Mouse (Mus musculus) CH12.LX (cell line): Measurements from ENCODE around the gene Dvl2. TPM values are rescaled to one million over a fixed set of nuclear protein-coding genes. Genes with fewer than 3 reads are reported as not detected.
A peak's percentile ranks its signal among the peaks of the same experiment; 100 is the strongest.

Experiments
- DNase-seq: peaks from one replicate; pipeline ENCODE4 v3.0.0-alpha.2; 2013; ENCODE audit errors: extremely low read depth
- H3K27ac ChIP-seq: 2 replicates; pipeline ENCODE4 v1.5.1; 2012; ENCODE audit warnings: low read depth, mild to moderate bottlenecking, control low read depth, moderate library complexity; ENCODE audit not compliant: insufficient read depth
- H3K27me3 ChIP-seq: replicated peaks from 2 replicates; pipeline ENCODE3; 2012; ENCODE audit warnings: inconsistent platforms
- H3K36me3 ChIP-seq, 2 experiments: replicated peaks in 1 of 2; 2 replicates each; pipeline versions ENCODE3 to v1.6.1; 2012; ENCODE audit warnings: inconsistent platforms in 1 of 2, low read length in 1 of 2, mild to moderate bottlenecking in 1 of 2, mixed read lengths in 1 of 2, moderate library complexity in 1 of 2; ENCODE audit not compliant: control insufficient read depth in 1 of 2, insufficient read depth in 1 of 2
- H3K4me1 ChIP-seq, 2 experiments: 2 replicates each; pipeline ENCODE4 v1.6.1; 2012; ENCODE audit warnings: inconsistent platforms in 1 of 2, moderate library complexity in 1 of 2; ENCODE audit not compliant: insufficient read depth in 2 of 2, control insufficient read depth in 1 of 2
- H3K4me2 ChIP-seq: 2 replicates; pipeline ENCODE4 v1.6.1; 2012; ENCODE audit warnings: low read depth, mild to moderate bottlenecking, control low read depth; ENCODE audit not compliant: poor library complexity, insufficient read depth, severe bottlenecking
- H3K4me3 ChIP-seq, 3 experiments: fragments of 150-350 bp in 1 of 3; sonication (generic) in 1 of 3; replicated peaks in 1 of 3; 2 replicates each; pipeline versions ENCODE3 to v1.5.1; 2011 to 2012; ENCODE audit warnings: low read depth in 2 of 3, low read length in 2 of 3, mild to moderate bottlenecking in 2 of 3, moderate library complexity in 2 of 3, control low read depth in 1 of 3, improper control_type of control experiment in 1 of 3, inconsistent platforms in 1 of 3, mixed read lengths in 1 of 3; ENCODE audit not compliant: poor library complexity in 1 of 3
- H3K79me2 ChIP-seq: replicated peaks from 2 replicates; pipeline ENCODE4 v1.6.1; 2012; ENCODE audit warnings: mild to moderate bottlenecking, moderate library complexity; ENCODE audit not compliant: control insufficient read depth, poor library complexity, insufficient read depth, severe bottlenecking; ENCODE audit errors: extremely low read depth
- H3K9ac ChIP-seq: 2 replicates; pipeline ENCODE4 v1.6.1; 2012; ENCODE audit warnings: low read depth, mild to moderate bottlenecking, control low read depth, moderate library complexity; ENCODE audit not compliant: insufficient read depth
- H3K9me3 ChIP-seq: replicated peaks from 2 replicates; pipeline ENCODE3; 2012; ENCODE audit warnings: low read length, inconsistent platforms, mixed read lengths
- BHLHE40 ChIP-seq: IDR thresholded peaks from 2 replicates; pipeline ENCODE4 v1.6.1; 2011; ENCODE audit warnings: mild to moderate bottlenecking, low read depth, low read length, improper control_type of control experiment
- CHD1 ChIP-seq: IDR thresholded peaks from 2 replicates; pipeline ENCODE4 v1.6.1; 2012; ENCODE audit warnings: low read depth, low read length, improper control_type of control experiment, inconsistent platforms
- CHD2 ChIP-seq: IDR thresholded peaks from 2 replicates; pipeline ENCODE4 v1.6.1; 2011; ENCODE audit warnings: low read length, improper control_type of control experiment
- E2F4 ChIP-seq: IDR thresholded peaks from 2 replicates; pipeline ENCODE4 v1.6.1; 2011; ENCODE audit warnings: low read depth, low read length, improper control_type of control experiment; ENCODE audit not compliant: insufficient replicate concordance
- ELF1 ChIP-seq: IDR thresholded peaks from 2 replicates; pipeline ENCODE4 v1.6.1; 2014; ENCODE audit warnings: low read depth, mild to moderate bottlenecking, inconsistent platforms, low read length, improper control_type of control experiment
- ETS1 ChIP-seq: conservative IDR thresholded peaks from 2 replicates; pipeline ENCODE4 v1.6.1; 2012; ENCODE audit warnings: low read depth, mild to moderate bottlenecking, inconsistent platforms, low read length, improper control_type of control experiment, moderate library complexity
- GABPA ChIP-seq: IDR thresholded peaks from 2 replicates; pipeline ENCODE4 v1.6.1; 2012; ENCODE audit warnings: low read depth, low read length, improper control_type of control experiment, inconsistent platforms; ENCODE audit not compliant: insufficient replicate concordance
- HCFC1 ChIP-seq: IDR thresholded peaks from 2 replicates; pipeline ENCODE4 v1.6.1; 2012; ENCODE audit warnings: low read depth, mild to moderate bottlenecking, inconsistent platforms, low read length, improper control_type of control experiment
- IRF4 ChIP-seq: IDR thresholded peaks from 2 replicates; pipeline ENCODE4 v1.6.1; 2014; ENCODE audit warnings: low read depth, mild to moderate bottlenecking, inconsistent platforms, low read length, improper control_type of control experiment
- JUN ChIP-seq: IDR thresholded peaks from 2 replicates; pipeline ENCODE4 v1.6.1; 2011; ENCODE audit warnings: low read depth, mild to moderate bottlenecking, low read length, improper control_type of control experiment, moderate library complexity; ENCODE audit not compliant: insufficient read depth
- JUND ChIP-seq: conservative IDR thresholded peaks from 2 replicates; pipeline ENCODE4 v1.6.1; 2011; ENCODE audit warnings: low read depth, low read length, improper control_type of control experiment
- KAT2A ChIP-seq: IDR thresholded peaks from 2 replicates; pipeline ENCODE4 v1.6.1; 2012; ENCODE audit warnings: low read length, improper control_type of control experiment, inconsistent platforms; ENCODE audit not compliant: insufficient replicate concordance
- MAFK ChIP-seq: IDR thresholded peaks from 2 replicates; pipeline ENCODE4 v1.6.1; 2011; ENCODE audit warnings: low read length, improper control_type of control experiment; ENCODE audit not compliant: insufficient replicate concordance
- MAX ChIP-seq: IDR thresholded peaks from 2 replicates; pipeline ENCODE4 v1.6.1; 2011; ENCODE audit warnings: low read length, improper control_type of control experiment
- MAZ ChIP-seq: IDR thresholded peaks from 2 replicates; pipeline ENCODE4 v1.6.1; 2012; ENCODE audit warnings: low read depth, mild to moderate bottlenecking, inconsistent platforms, low read length, improper control_type of control experiment, moderate library complexity
- MEF2A ChIP-seq: IDR thresholded peaks from 2 replicates; pipeline ENCODE4 v1.6.1; 2014; ENCODE audit warnings: low read depth, mild to moderate bottlenecking, inconsistent platforms, low read length, improper control_type of control experiment, borderline replicate concordance
- MXI1 ChIP-seq: IDR thresholded peaks from 2 replicates; pipeline ENCODE4 v1.6.1; 2011; ENCODE audit warnings: mild to moderate bottlenecking, low read depth, low read length, improper control_type of control experiment
- MYC ChIP-seq: IDR thresholded peaks from 2 replicates; pipeline ENCODE4 v1.6.1; 2011; ENCODE audit warnings: low read depth, mild to moderate bottlenecking, improper control_type of control experiment, low read length
- NELFE ChIP-seq: IDR thresholded peaks from 2 replicates; pipeline ENCODE4 v1.6.1; 2011; ENCODE audit warnings: low read depth, low read length, improper control_type of control experiment
- NRF1 ChIP-seq: IDR thresholded peaks from 2 replicates; pipeline ENCODE4 v1.6.1; 2014; ENCODE audit warnings: low read depth, mild to moderate bottlenecking, inconsistent platforms, low read length, improper control_type of control experiment, moderate library complexity
- POLR2A ChIP-seq: IDR thresholded peaks from 2 replicates; pipeline ENCODE4 v1.6.1; 2011; ENCODE audit warnings: low read depth, mild to moderate bottlenecking, improper control_type of control experiment, low read length
- RAD21 ChIP-seq: IDR thresholded peaks from 2 replicates; pipeline ENCODE4 v1.6.1; 2011; ENCODE audit warnings: low read depth, mild to moderate bottlenecking, low read length, improper control_type of control experiment, moderate library complexity
- RCOR1 ChIP-seq: conservative IDR thresholded peaks from 2 replicates; pipeline ENCODE4 v1.6.1; 2012; ENCODE audit warnings: low read depth, mild to moderate bottlenecking, inconsistent platforms, low read length, improper control_type of control experiment
- SIN3A ChIP-seq: IDR thresholded peaks from 2 replicates; pipeline ENCODE4 v1.6.1; 2012; ENCODE audit warnings: low read length, improper control_type of control experiment, inconsistent platforms
- TBP ChIP-seq: conservative IDR thresholded peaks from 2 replicates; pipeline ENCODE4 v1.6.1; 2011; ENCODE audit warnings: low read depth, low read length, improper control_type of control experiment
- TCF12 ChIP-seq: IDR thresholded peaks from 2 replicates; pipeline ENCODE4 v1.6.1; 2014; ENCODE audit warnings: low read depth, mild to moderate bottlenecking, inconsistent platforms, low read length, improper control_type of control experiment
- ZC3H11A ChIP-seq: IDR thresholded peaks from 2 replicates; pipeline ENCODE4 v1.6.1; 2012; ENCODE audit warnings: low read depth, mild to moderate bottlenecking, inconsistent platforms, low read length, improper control_type of control experiment
- ZKSCAN1 ChIP-seq: IDR thresholded peaks from 2 replicates; pipeline ENCODE4 v1.6.1; 2012; ENCODE audit warnings: low read depth, inconsistent platforms, low read length, improper control_type of control experiment, borderline replicate concordance
- ZMIZ1 ChIP-seq: IDR thresholded peaks from 2 replicates; pipeline ENCODE4 v1.6.1; 2012; ENCODE audit warnings: low read depth, mild to moderate bottlenecking, inconsistent platforms, low read length, improper control_type of control experiment
- ZNF384 ChIP-seq: IDR thresholded peaks from 2 replicates; pipeline ENCODE4 v1.6.1; 2012; ENCODE audit warnings: low read depth, low read length, improper control_type of control experiment, inconsistent platforms
- dilution Hi-C: fragments of 300-500 bp; cut with MboI; formaldehyde crosslinking; loops from 2 replicates; pipeline ENCODE4 v1.14.3; 2020; ENCODE audit warnings: low sequenced_read_pairs; ENCODE audit not compliant: extremely low pct_unique_long_range_greater_than_20kb, extremely low pct_ligation_motif_present
- in situ Hi-C: fragments of 300-500 bp; cut with MboI; formaldehyde crosslinking; loops from 3 replicates; pipeline ENCODE4 v1.14.3; 2019; ENCODE audit warnings: low sequenced_read_pairs, low pct_ligation_motif_present, low pct_unique_long_range_greater_than_20kb, mixed read lengths
- polyA plus RNA-seq: library from polyadenylated mRNA; unstranded; fragments of >175 nt; gene quantifications from 2 replicates; pipeline ENCODE4 v1.2.1, GENCODE M21; 2012; ENCODE audit warnings: low read depth; ENCODE audit not compliant: insufficient read length
- total RNA-seq, 2 experiments: library from RNA; depleted of rRNA; stranded (reverse); fragments of 300-350 nt in 1 of 2; fragments of >200 nt in 1 of 2; gene quantifications; 2 replicates each; pipeline ENCODE4 v1.2.3; 2012 to 2014

The Dvl2 gene
- total and polyA plus RNA-seq, 3 experiments, result 15.1 to 30.6 (median 27.1) TPM

- DNase-seq, result peak; percentile 100
- Histone ChIP-seq H3K27ac (no peak overlapping the region), H3K4me1 (peaks cover 8 to 27% of the 10 kb centered on the region in 2 experiments; a peak in 3 of 4 replicates), H3K9me3 (no peaks in the 10 kb centered on the region), H3K36me3 (no peaks in the 10 kb centered on the region), H3K27me3 (peaks cover 13% of the 10 kb centered on the region), H3K9ac (no peak overlapping the region), H3K79me2 (no peaks in the 10 kb centered on the region), H3K4me3 (peak overlapping the region; percentile 51 to 59 (median 52)), H3K4me2 (peak overlapping the region; percentile 68)
- TF ChIP-seq MAX, result peak; percentile 47; the same call in 1 of the 2 replicates
- 0 out of 2 replicates have a peak, but pooled peaks have one; percentile 10 for TF ChIP-seq BHLHE40
- TF ChIP-seq IRF4, result 0 out of 2 replicates have a peak, but pooled peaks have one; percentile 6
- no peak for TF ChIP-seq MAFK
- TF ChIP-seq MYC, result no peak
- peak; percentile 85 for TF ChIP-seq MAZ
- TF ChIP-seq JUN, result no peak
- no peak for TF ChIP-seq ETS1
- peak; percentile 54 for TF ChIP-seq ELF1
- TF ChIP-seq NRF1, result peak; percentile 34; the same call in 1 of the 2 replicates
- no peak for TF ChIP-seq E2F4
- no peak for TF ChIP-seq GABPA
- no peak for TF ChIP-seq RCOR1
- TF ChIP-seq HCFC1, result no peak
- TF ChIP-seq CHD1, result no peak
- no peak for TF ChIP-seq ZC3H11A
- no peak for TF ChIP-seq RAD21
- no peak; the same call in 1 of the 2 replicates for TF ChIP-seq TCF12
- TF ChIP-seq ZMIZ1, result no peak
- TF ChIP-seq SIN3A, result peak; percentile 81
- no peak for TF ChIP-seq ZKSCAN1
- TF ChIP-seq MEF2A, result peak; percentile 41; the same call in 1 of the 2 replicates
- peak; percentile 75 for TF ChIP-seq MXI1
- TF ChIP-seq ZNF384, result peak; percentile 84
- TF ChIP-seq KAT2A, result no peak
- TF ChIP-seq JUND, result no peak
- peak; percentile 69 for TF ChIP-seq CHD2
- TF ChIP-seq POLR2A, result no peak
- TF ChIP-seq NELFE, result no peak
- TF ChIP-seq TBP, result no peak
- in situ Hi-C loops, result loop anchor here (25.0 kb wide), 1 partner anchor 934 kb away; the partner anchor contains the start of genes Per1 and Vamp2
- dilution Hi-C loops, result no loop called here
Measured at GRCm38 (mm10) chr11:70021264-70022132, 21.1 kb downstream of the Dvl2 start.
